Mouse (Mus musculus): ENCODE measurements around the gene Gm6899.
A peak's percentile ranks its signal among the peaks of the same experiment; 100 is the strongest.

Gene Gm6899

DNA sequence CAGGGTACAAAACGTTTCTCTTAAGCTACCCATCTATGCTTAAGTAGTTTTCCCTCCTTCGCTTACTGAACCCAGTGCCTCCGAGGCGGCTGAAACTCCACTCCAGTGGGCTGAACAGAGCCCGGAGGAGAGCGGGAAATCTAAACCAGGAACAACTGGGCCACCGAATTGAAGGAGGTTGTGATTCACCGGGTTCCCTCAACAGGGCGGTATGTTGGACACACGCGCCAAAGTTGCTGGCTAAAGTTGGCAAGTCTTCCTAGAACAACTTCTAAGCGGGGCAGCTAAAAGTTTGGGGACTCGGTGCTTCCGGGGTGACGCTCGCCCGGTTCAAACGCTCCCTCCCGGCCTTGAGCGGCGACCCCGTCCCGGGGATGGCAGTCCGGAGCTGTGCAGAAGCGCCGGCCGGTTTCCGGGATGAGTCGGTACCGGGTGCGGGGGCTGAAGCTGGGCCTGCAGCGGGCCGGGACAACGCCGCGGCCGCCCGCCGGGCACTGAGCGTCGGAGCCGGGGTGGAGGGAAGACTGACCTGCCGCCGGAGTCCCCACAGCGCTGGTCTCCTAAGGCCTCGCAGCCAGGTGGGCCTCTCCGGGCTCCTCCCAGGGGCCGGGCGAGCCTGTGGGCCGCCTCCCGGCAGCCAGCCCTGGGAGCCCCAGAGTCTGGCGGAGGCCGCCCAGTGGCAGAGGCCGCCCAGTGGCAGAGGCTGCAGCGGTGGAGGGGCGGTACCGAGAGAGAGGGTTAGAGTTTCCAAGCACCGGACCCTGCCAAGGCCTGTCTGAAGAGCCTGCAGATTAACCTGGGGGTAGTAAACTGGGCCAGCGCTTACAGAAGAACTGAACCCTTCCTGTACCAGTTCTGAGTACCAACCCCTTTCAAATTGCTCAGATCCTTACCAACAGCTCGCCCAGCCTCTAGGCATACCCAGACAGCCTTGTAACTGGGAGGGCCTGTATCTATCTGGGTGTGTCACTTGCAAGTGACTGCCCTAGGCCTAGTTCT lies at the start of gene Gm6899, which contains the start of gene Vrk2:
Gene Gm6899, plus strand, starts transcription at position 181 of the 999 bp plus-strand sequence.
Gene Vrk2, minus strand, starts transcription at position 939 of the 999 bp plus-strand sequence.
- DNase-seq (ENCODE audit: low spot score) = peak; percentile 68

DNA sequence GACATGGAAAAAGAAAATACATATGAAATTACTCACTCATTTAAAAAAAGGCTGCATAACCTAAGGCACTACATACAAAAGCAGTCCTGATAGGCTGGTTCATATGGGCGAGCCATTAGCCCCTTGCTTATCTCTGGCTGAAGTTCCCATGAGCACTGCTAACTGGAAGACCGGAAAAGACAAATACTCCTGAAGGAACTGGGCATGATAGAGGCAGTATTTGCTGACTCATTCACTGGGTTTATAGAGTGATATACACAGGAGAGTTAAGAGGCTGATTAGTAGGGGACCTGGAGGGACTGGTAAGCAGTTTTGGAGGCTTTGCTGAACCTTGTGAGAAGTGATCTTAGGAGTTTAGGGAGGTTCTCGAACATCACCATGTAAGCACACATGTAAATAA lies 41.5 kb upstream of the Gm6899 start:
- DNase-seq (ENCODE audit: low spot score) = no peak

DNA sequence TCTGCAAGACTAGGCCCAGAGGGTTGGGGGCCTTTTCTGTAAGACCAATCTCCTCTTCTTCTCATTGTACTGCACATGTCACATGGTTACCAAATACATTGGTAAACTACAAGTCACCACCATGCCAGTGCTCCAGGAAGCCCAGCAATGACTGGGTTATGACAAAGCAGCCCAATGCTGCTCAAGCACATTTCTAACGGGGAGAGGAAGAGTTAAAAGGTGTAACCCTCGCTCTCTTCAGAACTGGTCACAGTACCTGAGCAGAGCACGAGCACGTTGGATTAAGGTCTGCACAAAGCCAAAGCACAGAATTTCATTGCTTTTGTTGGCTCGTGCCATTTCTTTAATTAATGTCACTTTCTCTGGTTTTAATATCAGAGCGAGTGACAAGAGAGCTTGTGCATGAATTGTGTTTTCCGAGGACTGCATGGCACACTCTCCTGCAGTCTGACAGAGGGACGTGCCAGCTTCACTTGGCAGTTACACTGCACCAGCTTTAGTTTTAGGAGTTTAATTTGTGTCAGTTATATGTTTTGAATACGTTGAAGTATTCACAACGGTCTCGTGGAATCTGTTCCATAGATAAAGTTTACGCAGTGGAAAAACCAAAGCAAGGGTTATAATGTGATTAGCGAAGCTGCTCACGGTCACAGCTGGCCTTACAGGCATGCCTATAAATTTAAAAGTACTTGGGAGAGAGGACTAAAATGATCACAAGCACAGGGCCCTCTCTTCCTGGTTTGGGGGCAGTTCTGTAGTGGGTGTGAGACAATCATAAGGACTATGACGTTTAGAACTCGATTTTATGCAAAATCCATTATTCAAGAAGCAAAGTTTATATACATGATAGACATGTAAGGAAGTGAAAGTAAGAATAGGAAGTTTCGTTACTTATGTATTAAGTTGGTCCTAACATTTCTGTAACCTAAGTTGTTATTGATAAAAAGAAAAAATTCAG lies 7.4 kb upstream of the Gm6899 start:
- no peak for DNase-seq (ENCODE audit: low spot score)

GRCm38 (mm10) chr11:26586367-26587183 lies 6.5 kb upstream of the Gm6899 start:
- DNase-seq (ENCODE audit: low spot score) = no peak

DNA sequence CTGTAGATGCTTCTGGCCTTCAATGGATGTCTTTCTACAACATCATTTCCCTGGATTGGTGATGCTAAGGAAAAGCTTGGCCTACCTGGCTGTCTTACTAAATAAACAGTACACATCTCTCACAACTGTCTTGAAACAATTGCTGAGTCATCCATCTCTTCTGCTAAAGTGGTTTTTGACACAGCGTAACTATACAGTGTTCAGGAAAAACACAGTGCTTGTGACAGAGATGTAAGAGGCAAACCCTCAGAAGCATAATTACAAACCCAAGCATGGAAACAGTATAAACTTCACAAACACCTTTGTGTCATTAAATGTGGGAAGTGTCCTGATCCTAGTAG lies 5.9 kb upstream of the Gm6899 start:
- no peak for DNase-seq (ENCODE audit: low spot score)

DNA sequence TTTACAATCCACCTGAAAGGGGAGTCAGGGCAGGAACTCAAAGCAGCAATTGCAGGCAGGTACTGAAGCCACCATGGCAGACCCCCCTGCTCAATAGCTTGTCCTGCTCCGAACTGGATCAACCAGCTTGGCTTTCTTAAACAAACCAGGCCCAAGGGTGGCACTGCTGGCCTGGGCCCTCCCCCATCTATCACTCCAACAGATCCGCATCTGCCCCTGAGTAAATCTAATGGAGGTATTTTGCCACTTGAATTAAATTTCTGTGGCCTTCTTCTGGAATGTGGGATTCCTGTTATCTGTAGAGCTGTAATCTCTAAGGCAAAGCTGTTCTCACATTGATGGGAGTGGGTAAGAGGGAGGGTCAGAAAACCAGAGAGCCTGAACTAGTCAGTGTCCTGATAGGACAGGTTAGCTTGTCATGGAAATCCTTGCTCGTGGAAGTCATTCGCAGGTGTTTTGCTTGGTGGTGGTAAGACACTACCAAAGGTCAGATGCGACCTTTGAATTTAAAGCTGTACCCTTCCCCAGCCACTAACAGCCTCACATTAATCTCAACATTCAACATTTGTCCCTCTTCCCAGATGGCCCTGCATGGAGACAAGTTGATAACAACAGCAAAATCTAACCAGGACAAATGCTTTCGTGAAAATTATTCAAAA lies 517 bp upstream of the Gm6899 start:
- no peak for DNase-seq (ENCODE audit: low spot score)

DNA sequence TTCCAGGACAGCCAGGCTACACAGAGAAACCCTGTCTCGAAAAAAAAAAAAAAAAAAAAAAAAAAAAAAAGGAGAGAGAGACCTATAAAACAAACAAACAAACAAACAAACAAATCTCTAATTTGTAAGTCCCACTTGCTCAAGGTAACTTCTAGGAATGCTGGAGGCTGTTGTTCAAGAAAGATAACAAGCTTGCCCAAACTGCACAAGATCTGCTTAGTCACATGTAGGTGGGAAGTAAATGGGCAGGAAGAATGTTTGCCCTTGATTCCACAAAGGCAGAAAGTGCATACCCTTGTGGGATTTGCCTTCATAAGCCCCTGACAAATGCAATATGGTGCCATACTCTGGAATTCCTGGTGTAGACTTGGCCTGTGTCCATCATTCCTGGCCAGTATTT lies 1.4 kb downstream of the Gm6899 start:
- no peak for DNase-seq (ENCODE audit: low spot score)

DNA sequence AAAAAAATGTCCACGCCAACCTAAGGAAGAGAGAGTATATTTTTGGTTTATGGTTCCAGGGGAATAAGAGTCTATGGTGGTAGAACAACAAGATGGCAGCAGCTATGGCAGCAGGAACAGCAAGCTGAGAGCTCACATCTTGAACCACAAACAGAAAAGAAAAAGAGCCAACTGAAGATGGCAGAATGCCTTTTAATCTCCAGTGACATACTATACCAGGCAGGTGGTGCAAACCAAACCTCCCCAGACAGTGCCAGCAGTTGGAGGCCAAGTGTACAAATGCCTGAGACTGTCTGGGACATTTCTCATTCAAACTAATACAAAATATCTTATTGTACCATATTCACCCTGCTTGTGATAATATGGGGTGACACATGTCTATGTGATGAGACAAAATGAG lies 3.1 kb downstream of the Gm6899 start:
- DNase-seq (ENCODE audit: low spot score) = no peak

DNA sequence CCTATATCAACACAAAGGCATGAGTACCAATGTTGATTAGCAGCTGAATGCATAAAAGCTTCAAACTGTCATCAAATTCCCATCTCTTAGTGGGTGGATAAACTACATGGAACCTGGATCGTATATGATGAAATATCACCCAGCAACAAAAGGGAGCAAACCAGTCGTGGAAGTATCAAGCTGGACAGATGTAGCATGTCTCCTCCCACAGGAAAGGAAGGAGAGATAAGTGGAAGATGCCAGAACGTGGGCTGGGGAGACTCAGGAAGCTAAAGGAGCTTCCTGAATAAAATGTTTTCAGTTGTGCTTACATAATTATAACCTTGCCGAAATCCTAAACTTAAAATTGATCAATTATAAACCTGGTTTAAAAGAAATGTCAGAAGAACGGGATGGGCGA lies 4.1 kb downstream of the Gm6899 start:
- no peak for DNase-seq (ENCODE audit: low spot score)

- no peak for DNase-seq (ENCODE audit: low spot score)
These were observed 4.7 kb downstream of the Gm6899 start for GRCm38 (mm10) chr11:26597761-26598160.

- no peak for DNase-seq (ENCODE audit: low spot score)
These were observed 5.8 kb downstream of the Gm6899 start for GRCm38 (mm10) chr11:26598876-26599275.

GRCm38 (mm10) chr11:26600692-26601091 lies 7.7 kb downstream of the Gm6899 start:
- DNase-seq (ENCODE audit: low spot score) = no peak

- no peak for DNase-seq (ENCODE audit: low spot score)
These were observed 8.6 kb downstream of the Gm6899 start for GRCm38 (mm10) chr11:26601571-26602175.

DNA sequence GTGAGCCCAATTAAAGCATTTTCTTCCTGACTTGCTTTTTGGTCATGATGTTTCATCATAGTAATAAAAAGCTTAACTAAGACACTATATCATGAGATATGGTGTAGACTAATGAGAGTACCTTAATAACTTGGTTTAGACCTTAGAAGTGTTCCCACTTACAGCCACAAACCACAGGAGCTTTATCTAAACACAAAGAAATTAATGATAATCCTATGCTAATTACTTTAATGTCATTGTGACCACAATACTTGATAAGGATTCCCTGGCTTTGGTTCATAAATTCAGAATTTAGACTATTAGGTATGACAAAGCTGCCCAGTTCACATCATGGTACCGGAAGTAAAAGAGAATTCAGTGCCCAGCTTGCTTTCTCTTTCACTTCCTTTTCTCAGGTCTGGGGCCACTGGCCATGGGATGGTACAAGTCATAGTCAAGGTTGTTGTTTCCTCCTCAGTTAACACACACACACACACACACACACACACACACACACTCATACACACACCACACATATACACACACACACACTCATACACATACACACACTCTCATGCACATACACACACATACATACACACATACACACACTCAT lies 11.1 kb downstream of the Gm6899 start:
- DNase-seq (ENCODE audit: low spot score) = no peak

DNA sequence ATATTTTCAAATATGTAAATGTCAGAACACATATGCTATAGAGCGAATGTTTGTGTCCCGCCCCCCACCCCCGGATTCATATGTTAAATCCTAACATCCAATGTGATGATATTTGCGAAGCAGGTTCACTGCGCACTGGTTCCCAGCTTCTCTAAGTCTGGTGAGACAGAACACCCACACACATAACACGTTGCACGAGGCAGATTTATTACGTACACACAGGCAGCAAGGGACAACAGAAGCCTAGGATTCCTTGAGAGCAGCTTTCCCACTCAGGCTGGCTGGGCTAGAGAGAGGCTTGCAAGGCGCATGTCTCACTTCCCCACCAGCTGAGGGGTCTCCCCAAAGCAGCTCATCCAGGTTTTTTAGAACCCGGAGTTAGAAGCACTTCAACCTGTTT lies 15.8 kb downstream of the Gm6899 start:
- DNase-seq (ENCODE audit: low spot score) = no peak

- no peak for DNase-seq (ENCODE audit: low spot score)
These were observed 25.6 kb downstream of the Gm6899 start for GRCm38 (mm10) chr11:26618475-26619223.

DNA sequence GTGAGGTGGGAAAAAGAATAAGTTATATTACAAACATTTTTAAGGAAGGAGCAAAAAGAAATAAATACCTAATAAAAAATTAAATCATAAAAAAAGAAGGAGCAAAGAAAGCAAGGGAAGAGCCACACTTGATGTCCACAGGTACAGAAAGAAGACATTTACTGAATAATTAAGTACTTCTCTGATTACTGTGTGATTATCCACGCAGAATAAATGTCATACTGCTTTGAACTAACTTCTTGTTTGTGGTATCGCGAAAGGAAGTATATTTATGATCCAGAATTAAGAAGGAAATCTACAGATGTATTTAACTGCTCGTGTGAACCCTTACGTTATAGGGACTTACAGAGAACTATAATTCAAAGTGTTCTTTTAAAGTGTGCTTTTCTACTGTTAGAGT lies 29.7 kb downstream of the Gm6899 start:
- DNase-seq (ENCODE audit: low spot score) = no peak

- DNase-seq (ENCODE audit: low spot score) = no peak
These were observed 43.2 kb downstream of the Gm6899 start for GRCm38 (mm10) chr11:26636239-26636638.

- DNase-seq (ENCODE audit: low spot score) = no peak
These were observed 47.3 kb downstream of the Gm6899 start for GRCm38 (mm10) chr11:26640314-26640785.

Data from ovary, postnatal 14 days (tissue).